Mouse (Mus musculus) ES-E14 (cell line): ENCODE measurements at regions not wholly inside any gene's neighbourhood (a gene's known extent, or its start where the extent isn't known, plus 50 kb on each side); places are given as distances from the start of the nearest gene placed in this dataset.

Experiments
- DNase-seq: peaks from one replicate; pipeline ENCODE4 v3.0.0-alpha.2; 2013; ENCODE audit warnings: low read depth, low spot score
- H3K27ac ChIP-seq: 2 replicates; pipeline ENCODE4 v1.5.1; 2012; ENCODE audit warnings: low read depth, mild to moderate bottlenecking, low read length, moderate library complexity, mixed read lengths; ENCODE audit not compliant: poor library complexity, insufficient read depth, severe bottlenecking
- H3K36me3 ChIP-seq: 2 replicates; pipeline ENCODE4 v1.6.1; 2012; ENCODE audit warnings: mild to moderate bottlenecking, low read length, moderate library complexity, mixed read lengths; ENCODE audit not compliant: control insufficient read depth, poor library complexity, insufficient read depth, severe bottlenecking
- H3K4me1 ChIP-seq, 2 experiments: fragments of 150-350 bp in 1 of 2; sonication (generic) in 1 of 2; 2 replicates each; pipeline ENCODE4 v1.6.1; 2012; ENCODE audit warnings: low read length in 2 of 2, mild to moderate bottlenecking in 1 of 2, mixed read lengths in 1 of 2; ENCODE audit not compliant: control insufficient read depth in 2 of 2, insufficient read depth in 2 of 2, poor library complexity in 1 of 2
- H3K4me3 ChIP-seq, 2 experiments: fragments of 150-350 bp in 1 of 2; sonication (generic) in 1 of 2; 2 replicates each; pipeline ENCODE4 v1.5.1; 2012; ENCODE audit warnings: low read length in 2 of 2, low read depth in 1 of 2, mild to moderate bottlenecking in 1 of 2, mixed read lengths in 1 of 2; ENCODE audit not compliant: insufficient read depth in 1 of 2, poor library complexity in 1 of 2, severe bottlenecking in 1 of 2
- H3K9ac ChIP-seq: 2 replicates; pipeline ENCODE4 v1.6.1; 2012; ENCODE audit warnings: low read depth, mild to moderate bottlenecking, low read length, mixed read lengths; ENCODE audit not compliant: poor library complexity, insufficient read depth, severe bottlenecking
- H3K9me3 ChIP-seq: fragments of 150-350 bp; sonication (generic); 2 replicates; pipeline ENCODE4 v1.6.1; 2012; ENCODE audit warnings: low read depth, mild to moderate bottlenecking, low read length; ENCODE audit not compliant: control insufficient read depth, insufficient read depth
- CHD2 ChIP-seq: IDR thresholded peaks from 2 replicates; pipeline ENCODE4 v1.6.1; 2014; ENCODE audit warnings: mild to moderate bottlenecking, low read depth, low read length, inconsistent platforms
- HCFC1 ChIP-seq: IDR thresholded peaks from 2 replicates; pipeline ENCODE4 v1.6.1; 2012; ENCODE audit warnings: low read length, inconsistent platforms, borderline replicate concordance; ENCODE audit not compliant: insufficient read depth
- MAFK ChIP-seq: IDR thresholded peaks from 2 replicates; pipeline ENCODE4 v1.6.1; 2014; ENCODE audit warnings: mild to moderate bottlenecking, low read depth, low read length, inconsistent platforms; ENCODE audit not compliant: insufficient read depth
- ZC3H11A ChIP-seq: IDR thresholded peaks from 2 replicates; pipeline ENCODE4 v1.6.1; 2012; ENCODE audit warnings: low read depth, mild to moderate bottlenecking, inconsistent platforms, low read length, borderline replicate concordance
- ZNF384 ChIP-seq: IDR thresholded peaks from 2 replicates; pipeline ENCODE4 v1.6.1; 2012; ENCODE audit warnings: low read depth, low read length, inconsistent platforms
- in situ Hi-C, 2 experiments: fragments of 600-800 bp; cut with MboI; formaldehyde crosslinking; loops; one replicate each; pipeline ENCODE4 v1.15.1; 2025; ENCODE audit warnings: low sequenced_read_pairs in 2 of 2, inconsistent platforms in 1 of 2; ENCODE audit not compliant: unreplicated experiment in 2 of 2

DNA sequence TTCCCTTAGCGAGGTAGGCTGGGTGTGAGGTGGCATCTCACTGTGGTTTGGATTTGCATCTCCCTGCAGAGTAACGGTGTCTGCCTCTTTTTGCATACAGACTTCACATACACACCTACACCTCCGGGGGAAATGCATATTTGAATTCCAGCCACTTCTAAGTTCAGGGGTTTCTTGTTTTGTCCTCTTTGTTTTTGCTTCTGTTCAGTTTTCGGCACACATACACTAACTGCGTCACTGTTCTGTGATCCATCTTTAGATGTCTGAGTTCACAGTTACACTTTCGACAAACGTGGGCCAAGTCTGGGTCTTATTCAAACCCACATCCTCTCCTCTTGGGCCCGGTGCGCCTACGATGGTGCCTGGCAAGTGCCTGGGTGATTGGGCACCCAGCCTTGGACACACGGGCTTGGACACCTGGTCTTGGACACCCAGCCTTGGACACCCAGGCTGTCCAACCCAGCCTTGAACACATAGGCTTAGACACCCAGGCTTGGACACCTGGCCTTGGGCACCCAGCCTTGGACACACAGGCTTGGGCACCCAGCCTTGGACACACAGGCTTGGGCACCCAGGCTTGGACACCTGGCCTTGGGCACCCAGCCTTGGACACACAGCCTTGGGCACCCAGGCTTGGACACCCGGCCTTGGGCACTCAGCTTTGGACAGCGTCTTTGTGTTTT lies 51.2 kb upstream of the Smndc1 start:
- no peak for TF ChIP-seq MAFK
- no peak for TF ChIP-seq ZC3H11A
- no peak for TF ChIP-seq ZNF384
- no peak for TF ChIP-seq HCFC1
- no peak for TF ChIP-seq CHD2
- no peak overlapping the region for H3K27ac ChIP-seq
- in situ Hi-C loops, result no loop called here
- no peaks in the 10 kb centered on the region for H3K9me3 ChIP-seq
- DNase-seq, result no peak
- H3K4me3 ChIP-seq, result no peak overlapping the region
- no peaks in the 10 kb centered on the region for H3K36me3 ChIP-seq
- no peak overlapping the region for H3K9ac ChIP-seq
- H3K4me1 ChIP-seq, result peaks cover 11 to 31% of the 10 kb centered on the region in 2 experiments

DNA sequence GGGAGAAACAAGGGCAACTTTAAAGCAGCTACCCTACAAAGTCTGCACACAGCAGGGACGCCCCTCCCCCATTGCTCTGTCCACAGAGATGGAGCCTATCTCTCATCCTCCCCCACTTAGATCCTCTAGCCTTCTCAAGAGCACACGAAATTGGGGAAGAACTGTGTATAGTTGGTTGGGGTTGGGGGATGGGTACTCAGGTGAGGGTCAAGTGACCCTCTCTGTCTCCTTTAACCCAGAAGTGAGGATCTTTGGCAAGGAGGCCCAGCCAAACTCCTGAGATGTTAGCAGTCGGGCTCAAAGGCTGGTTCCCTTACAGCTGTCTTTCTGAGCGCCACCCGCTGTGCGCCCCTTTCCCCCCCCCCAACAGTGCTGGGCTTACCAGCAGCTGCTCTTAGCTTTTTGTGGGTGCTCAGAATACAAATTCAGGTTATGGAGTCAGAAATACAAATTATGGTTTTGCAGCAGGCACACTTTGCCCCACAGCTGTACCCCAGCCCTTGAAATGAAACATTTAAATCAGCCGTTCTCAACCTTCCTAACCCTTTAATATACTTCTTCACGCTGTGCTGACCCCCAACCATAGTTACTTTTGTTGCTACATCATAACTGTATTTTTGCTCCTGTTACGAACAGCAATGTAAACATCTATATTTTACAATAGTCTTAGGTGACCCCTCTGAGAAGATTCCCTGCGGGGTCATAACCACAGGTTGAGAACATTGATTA lies 50.1 kb upstream of the Smndc1 start:
- peaks cover 11 to 25% of the 10 kb centered on the region in 2 experiments for H3K4me1 ChIP-seq
- no peak for DNase-seq
- H3K27ac ChIP-seq, result no peak overlapping the region
- no peak overlapping the region for H3K9ac ChIP-seq
- H3K36me3 ChIP-seq, result no peaks in the 10 kb centered on the region
- TF ChIP-seq CHD2 (no peak), ZNF384 (no peak), ZC3H11A (no peak), MAFK (no peak), HCFC1 (no peak)
- in situ Hi-C loops, result no loop called here
- no peaks in the 10 kb centered on the region for H3K9me3 ChIP-seq
- H3K4me3 ChIP-seq, result no peak overlapping the region
